Mouse (Mus musculus) cortical plate, adult 2 months (tissue): ENCODE measurements around the gene Hmg20b.

Experiments
- CTCF ChIP-seq: fragments of 200-500 bp; IDR thresholded peaks from 2 replicates; pipeline ENCODE4 v1.5.1; 2011; ENCODE audit warnings: mild to moderate bottlenecking, control low read depth, low read length; ENCODE audit not compliant: insufficient read depth; ENCODE audit errors: extremely low read depth
- POLR2A ChIP-seq: fragments of 200-500 bp; IDR thresholded peaks from 2 replicates; pipeline ENCODE4 v1.6.1; 2011; ENCODE audit warnings: mild to moderate bottlenecking, low read length, control low read depth; ENCODE audit not compliant: insufficient read depth; ENCODE audit errors: extremely low read depth

DNA sequence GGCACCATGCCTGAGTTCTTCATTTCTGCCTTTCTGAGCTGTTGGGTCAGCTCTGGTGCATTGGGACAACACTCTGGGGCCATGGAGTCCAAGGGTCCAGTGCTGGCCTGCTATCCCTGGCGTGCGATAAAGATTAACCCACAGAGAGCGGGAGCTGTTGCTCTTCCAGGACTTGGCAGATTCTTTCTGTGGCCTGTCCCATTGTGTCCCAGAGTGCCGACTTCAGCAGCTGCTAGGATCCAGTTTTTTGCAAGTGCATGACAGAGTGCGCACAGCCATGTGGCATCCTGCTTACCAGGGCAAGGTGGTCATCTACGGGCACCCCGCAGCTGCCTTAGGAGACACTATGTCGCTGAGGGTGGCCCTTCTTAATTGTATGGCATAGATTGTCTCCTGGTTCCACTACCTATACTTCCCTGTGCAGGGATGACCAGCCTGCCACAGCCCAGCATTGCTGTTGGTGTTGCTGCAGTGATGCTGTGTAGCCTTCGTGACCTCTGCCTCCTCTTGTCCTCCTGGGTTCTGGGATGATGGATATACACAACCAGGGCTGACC, 49.9 kb downstream of the Hmg20b start:
- TF ChIP-seq CTCF (no peak), POLR2A (no peak)
